Mouse (Mus musculus): ENCODE measurements around the gene Rap1a. TPM values are rescaled to one million over a fixed set of nuclear protein-coding genes. Genes with fewer than 3 reads are reported as not detected.

Rap1a gene
- total and polyA plus RNA-seq, 3 experiments, result 32.3 to 64.5 TPM; not detected in 1

GRCm38 (mm10) chr3:105699241-105699933 lies 101.7 kb downstream of the Rap1a start (continued):
- peak; percentile 28 to 74; a peak in 3 of 4 replicates for TF ChIP-seq EP300 (IDR thresholded peaks at IDR 0.05; ENCODE audit: low read depth in 1 of 2, low read length in 2 of 2)
- peak; percentile 58; the same call in 1 of the 2 replicates for TF ChIP-seq MAZ (IDR thresholded peaks at IDR 0.05; ENCODE audit: low read depth, low read length)
- peak; percentile 65 for TF ChIP-seq GATA1 (IDR thresholded peaks at IDR 0.05; ENCODE audit: low read depth, low read length)

GRCm38 (mm10) chr3:105698311-105698710 lies 102.8 kb downstream of the Rap1a start:
- DNase-seq (ENCODE audit: low read depth, low spot score), result peak; percentile 78
- TF ChIP-seq NELFE (IDR thresholded peaks at IDR 0.05; ENCODE audit: low read depth, low read length), result no peak; the same call in 1 of the 2 replicates
- TF ChIP-seq JUND (IDR thresholded peaks at IDR 0.05; ENCODE audit: low read depth, low read length), result no peak
- peak; percentile 89 for TF ChIP-seq TCF12 (IDR thresholded peaks at IDR 0.05; ENCODE audit: low read depth, low read length)
- no peak for TF ChIP-seq CHD1 (IDR thresholded peaks at IDR 0.05; ENCODE audit: low read depth, low read length)
- TF ChIP-seq POLR2A (IDR thresholded peaks at IDR 0.05; ENCODE audit: control insufficient read depth in 1 of 2, insufficient read depth in 1 of 2, low read depth in 1 of 2, low read length in 2 of 2, poor library complexity in 1 of 2), result no peak
- TF ChIP-seq ZC3H11A (IDR thresholded peaks at IDR 0.05; ENCODE audit: low read depth, low read length), result no peak
- no peak for TF ChIP-seq NRF1 (IDR thresholded peaks at IDR 0.05; ENCODE audit: insufficient read depth, low read depth, low read length, poor library complexity, severe bottlenecking)
- TF ChIP-seq TBP (IDR thresholded peaks at IDR 0.05; ENCODE audit: low read depth, low read length), result no peak
- peak; percentile 76 to 84 for TF ChIP-seq EP300 (IDR thresholded peaks at IDR 0.05; ENCODE audit: low read depth in 1 of 2, low read length in 2 of 2)
- no peak for TF ChIP-seq ZMIZ1 (IDR thresholded peaks at IDR 0.05; ENCODE audit: low read depth, low read length)
- TF ChIP-seq USF2 (IDR thresholded peaks at IDR 0.05; ENCODE audit: borderline replicate concordance in 1 of 2, insufficient read depth in 1 of 2, low read depth in 1 of 2, low read length in 2 of 2), result no peak
- no peak for TF ChIP-seq MYC (IDR thresholded peaks at IDR 0.05; ENCODE audit: low read depth, low read length)
- TF ChIP-seq TAL1 (IDR thresholded peaks at IDR 0.05; ENCODE audit: low read length), result peak; percentile 41; the same call in 1 of the 2 replicates
- peak; percentile 16; the same call in 1 of the 2 replicates for TF ChIP-seq MAX (IDR thresholded peaks at IDR 0.05; ENCODE audit: low read length)
- TF ChIP-seq SMC3 (IDR thresholded peaks at IDR 0.05; ENCODE audit: low read depth, low read length), result no peak
- peak; percentile 90 for TF ChIP-seq GATA1 (IDR thresholded peaks at IDR 0.05; ENCODE audit: low read depth, low read length)
- TF ChIP-seq ZNF384 (IDR thresholded peaks at IDR 0.05; ENCODE audit: low read depth, low read length), result no peak
- 0 out of 2 replicates have a peak, but pooled peaks have one; percentile 34 for TF ChIP-seq ELF1 (IDR thresholded peaks at IDR 0.05; ENCODE audit: low read depth, low read length)
- TF ChIP-seq MXI1 (IDR thresholded peaks at IDR 0.05; ENCODE audit: low read depth, low read length), result no peak; the same call in none of the 2 replicates
- TF ChIP-seq SIN3A (IDR thresholded peaks at IDR 0.05; ENCODE audit: low read length), result peak; percentile 78
- TF ChIP-seq USF1 (IDR thresholded peaks at IDR 0.05; ENCODE audit: low read depth, low read length), result no peak
- TF ChIP-seq HCFC1 (IDR thresholded peaks at IDR 0.05; ENCODE audit: low read depth, low read length), result peak; percentile 29; the same call in 1 of the 2 replicates
- TF ChIP-seq RCOR1 (IDR thresholded peaks at IDR 0.05; ENCODE audit: low read depth, low read length), result peak; percentile 53
- no peak for TF ChIP-seq CHD2 (IDR thresholded peaks at IDR 0.05; ENCODE audit: low read length)
- no peak for TF ChIP-seq KAT2A (conservative IDR thresholded peaks at IDR 0.05; ENCODE audit: low read depth, low read length)
- no peak for TF ChIP-seq E2F4 (IDR thresholded peaks at IDR 0.05; ENCODE audit: borderline replicate concordance, low read depth, low read length)
- TF ChIP-seq MYB (IDR thresholded peaks at IDR 0.05; ENCODE audit: low read depth, low read length), result 0 out of 2 replicates have a peak, but pooled peaks have one; percentile 38
- TF ChIP-seq POLR2AphosphoS2 (IDR thresholded peaks at IDR 0.05; ENCODE audit: low read length), result no peak
- TF ChIP-seq GABPA (IDR thresholded peaks at IDR 0.05; ENCODE audit: low read depth, low read length), result no peak
- no peak for TF ChIP-seq UBTF (IDR thresholded peaks at IDR 0.05; ENCODE audit: borderline replicate concordance, insufficient read depth, low read depth, low read length)
- TF ChIP-seq RAD21 (IDR thresholded peaks at IDR 0.05; ENCODE audit: low read depth, low read length), result no peak
- 0 out of 2 replicates have a peak, but pooled peaks have one; percentile 25 for TF ChIP-seq MAZ (IDR thresholded peaks at IDR 0.05; ENCODE audit: low read depth, low read length)
- no peak for TF ChIP-seq MEF2A (IDR thresholded peaks at IDR 0.05; ENCODE audit: extremely low read depth, insufficient replicate concordance, low read depth, low read length, poor library complexity, severe bottlenecking)

More at GRCm38 (mm10) chr3:105698311-105698710, 102.8 kb downstream of the Rap1a start:
- Histone ChIP-seq H3K27ac (ENCODE audit: control insufficient read depth, low read depth, low read length) (peak overlapping the region; percentile 69), H3K9ac (ENCODE audit: control insufficient read depth, low read depth, low read length, poor library complexity, severe bottlenecking) (no peak overlapping the region), H3K4me1 (ENCODE audit: control insufficient read depth in 1 of 2, insufficient read depth in 2 of 2, low read length in 2 of 2) (peaks cover 31 to 40% of the 10 kb centered on the region in 2 experiments), H3K27me3 (ENCODE audit: control insufficient read depth in 1 of 2, insufficient read depth in 2 of 2, low read length in 2 of 2) (no peaks in the 10 kb centered on the region), H3K4me3 (ENCODE audit: control insufficient read depth in 1 of 2, insufficient read depth in 1 of 2, low read depth in 2 of 2, low read length in 2 of 2) (no peak overlapping the region), H3K9me3 (replicated peaks; ENCODE audit: insufficient read depth, low read length) (no peaks in the 10 kb centered on the region), H3K36me3 (ENCODE audit: control insufficient read depth in 1 of 2, insufficient read depth in 2 of 2, low read length in 2 of 2) (peaks cover 0 to 31% of the 10 kb centered on the region in 2 experiments; a peak in 2 of 4 replicates), H3K79me2 (ENCODE audit: control insufficient read depth, insufficient read depth, low read length, poor library complexity) (no peaks in the 10 kb centered on the region)

Measured in MEL (cell line).